Mouse (Mus musculus): Measurements from ENCODE around the gene Mdm2. TPM values are rescaled to one million over a fixed set of nuclear protein-coding genes. Genes with fewer than 3 reads are reported as not detected.
"Not testable (repeated sequence)": the region's sequence is repeated elsewhere in the genome, so short reads cannot be mapped to it uniquely, and the experiment has no call there.

Mdm2 gene
- polyA plus RNA-seq, 1 experiment, result 122 TPM

- Histone ChIP-seq H3K4me3 (ENCODE audit: insufficient read depth, low read length) (peak overlapping the region; percentile 60), H3K27ac (ENCODE audit: insufficient read depth, low read length) (no peak overlapping the region), H3K4me1 (ENCODE audit: control insufficient read depth, insufficient read depth, low read length) (peaks cover 5% of the 10 kb centered on the region)
- no peak for TF ChIP-seq POLR2A (IDR thresholded peaks at IDR 0.05; ENCODE audit: low read depth, low read length)
- TF ChIP-seq CTCF (IDR thresholded peaks at IDR 0.05; ENCODE audit: borderline replicate concordance, insufficient read depth, low read length), result no peak
Measured at GRCm38 (mm10) chr10:117707114-117707838, 3.3 kb downstream of the Mdm2 start.

GRCm38 (mm10) chr10:117706440-117706839, 4.1 kb downstream of the Mdm2 start:
- peak overlapping the region; percentile 32 for H3K4me3 ChIP-seq (ENCODE audit: insufficient read depth, low read length)
- H3K4me1 ChIP-seq (ENCODE audit: control insufficient read depth, insufficient read depth, low read length), result peaks cover 5% of the 10 kb centered on the region
- no peak overlapping the region; the same call in 1 of the 2 replicates for H3K27ac ChIP-seq (ENCODE audit: insufficient read depth, low read length)
- TF ChIP-seq POLR2A (IDR thresholded peaks at IDR 0.05; ENCODE audit: low read depth, low read length) (no peak), CTCF (IDR thresholded peaks at IDR 0.05; ENCODE audit: borderline replicate concordance, insufficient read depth, low read length) (no peak)

- Histone ChIP-seq H3K27ac (ENCODE audit: insufficient read depth, low read length) (no peak overlapping the region), H3K4me3 (ENCODE audit: insufficient read depth, low read length) (no peak overlapping the region), H3K4me1 (ENCODE audit: control insufficient read depth, insufficient read depth, low read length) (peaks cover 5% of the 10 kb centered on the region)
- TF ChIP-seq CTCF (IDR thresholded peaks at IDR 0.05; ENCODE audit: borderline replicate concordance, insufficient read depth, low read length) (no peak), POLR2A (IDR thresholded peaks at IDR 0.05; ENCODE audit: low read depth, low read length) (no peak)
Measured at GRCm38 (mm10) chr10:117705806-117706205, 4.8 kb downstream of the Mdm2 start.

GRCm38 (mm10) chr10:117704964-117705335, 5.6 kb downstream of the Mdm2 start:
- Histone ChIP-seq H3K4me1 (ENCODE audit: control insufficient read depth, insufficient read depth, low read length) (peaks cover 5% of the 10 kb centered on the region), H3K27ac (ENCODE audit: insufficient read depth, low read length) (no peak overlapping the region), H3K4me3 (ENCODE audit: insufficient read depth, low read length) (peak overlapping the region; percentile 2)
- TF ChIP-seq CTCF (IDR thresholded peaks at IDR 0.05; ENCODE audit: borderline replicate concordance, insufficient read depth, low read length), result no peak
- TF ChIP-seq POLR2A (IDR thresholded peaks at IDR 0.05; ENCODE audit: low read depth, low read length), result no peak

GRCm38 (mm10) chr10:117704314-117704963, 6.1 kb downstream of the Mdm2 start:
- not testable (repeated sequence) for H3K4me3 ChIP-seq (ENCODE audit: insufficient read depth, low read length); H3K27ac ChIP-seq (ENCODE audit: insufficient read depth, low read length); H3K4me1 ChIP-seq (ENCODE audit: control insufficient read depth, insufficient read depth, low read length)

GRCm38 (mm10) chr10:117703506-117703905, 7.1 kb downstream of the Mdm2 start:
- Histone ChIP-seq H3K4me1 (ENCODE audit: control insufficient read depth, insufficient read depth, low read length) (peaks cover 5% of the 10 kb centered on the region), H3K27ac (ENCODE audit: insufficient read depth, low read length) (no peak overlapping the region), H3K4me3 (ENCODE audit: insufficient read depth, low read length) (no peak overlapping the region)
- TF ChIP-seq POLR2A (IDR thresholded peaks at IDR 0.05; ENCODE audit: low read depth, low read length) (no peak), CTCF (IDR thresholded peaks at IDR 0.05; ENCODE audit: borderline replicate concordance, insufficient read depth, low read length) (no peak)

- Histone ChIP-seq H3K4me3 (ENCODE audit: insufficient read depth, low read length) (no peak overlapping the region), H3K4me1 (ENCODE audit: control insufficient read depth, insufficient read depth, low read length) (peaks cover 5% of the 10 kb centered on the region; the same call in 1 of the 2 replicates), H3K27ac (ENCODE audit: insufficient read depth, low read length) (no peak overlapping the region)
- no peak for TF ChIP-seq CTCF (IDR thresholded peaks at IDR 0.05; ENCODE audit: borderline replicate concordance, insufficient read depth, low read length)
- TF ChIP-seq POLR2A (IDR thresholded peaks at IDR 0.05; ENCODE audit: low read depth, low read length), result no peak
Measured at GRCm38 (mm10) chr10:117702024-117702833, 8.3 kb downstream of the Mdm2 start.

- Histone ChIP-seq H3K4me1 (ENCODE audit: control insufficient read depth, insufficient read depth, low read length) (no peaks in the 10 kb centered on the region), H3K4me3 (ENCODE audit: insufficient read depth, low read length) (no peak overlapping the region), H3K27ac (ENCODE audit: insufficient read depth, low read length) (no peak overlapping the region)
- TF ChIP-seq POLR2A (IDR thresholded peaks at IDR 0.05; ENCODE audit: low read depth, low read length) (no peak), CTCF (IDR thresholded peaks at IDR 0.05; ENCODE audit: borderline replicate concordance, insufficient read depth, low read length) (no peak)
Measured at GRCm38 (mm10) chr10:117701034-117701829, 9.3 kb downstream of the Mdm2 start.

- no peaks in the 10 kb centered on the region for H3K4me1 ChIP-seq (ENCODE audit: control insufficient read depth, insufficient read depth, low read length)
- H3K4me3 ChIP-seq (ENCODE audit: insufficient read depth, low read length), result no peak overlapping the region
- TF ChIP-seq CTCF (IDR thresholded peaks at IDR 0.05; ENCODE audit: borderline replicate concordance, insufficient read depth, low read length), result no peak
- TF ChIP-seq POLR2A (IDR thresholded peaks at IDR 0.05; ENCODE audit: low read depth, low read length), result no peak
- H3K27ac ChIP-seq (ENCODE audit: insufficient read depth, low read length), result no peak overlapping the region
Measured at GRCm38 (mm10) chr10:117700450-117700849, 10.1 kb downstream of the Mdm2 start.

Measured in embryonic fibroblast, embryonic 13.5 days (primary cell).